Mouse (Mus musculus): ENCODE measurements around the gene Nrip1.
"Not testable (repeated sequence)": the region's sequence is repeated elsewhere in the genome, so short reads cannot be mapped to it uniquely, and the experiment has no call there.

Gene Nrip1

GRCm38 (mm10) chr16:76373671-76374091, at the start of gene Nrip1:
Gene Nrip1 (minus strand): TSS chr16:76373827.
- DNase-seq (ENCODE audit: low spot score in 2 of 2): peak in 1 of 2 experiments; percentile 24

GRCm38 (mm10) chr16:76422531-76422930, 48.9 kb upstream of the Nrip1 start:
- DNase-seq (ENCODE audit: low spot score in 2 of 2): no peak

DNA sequence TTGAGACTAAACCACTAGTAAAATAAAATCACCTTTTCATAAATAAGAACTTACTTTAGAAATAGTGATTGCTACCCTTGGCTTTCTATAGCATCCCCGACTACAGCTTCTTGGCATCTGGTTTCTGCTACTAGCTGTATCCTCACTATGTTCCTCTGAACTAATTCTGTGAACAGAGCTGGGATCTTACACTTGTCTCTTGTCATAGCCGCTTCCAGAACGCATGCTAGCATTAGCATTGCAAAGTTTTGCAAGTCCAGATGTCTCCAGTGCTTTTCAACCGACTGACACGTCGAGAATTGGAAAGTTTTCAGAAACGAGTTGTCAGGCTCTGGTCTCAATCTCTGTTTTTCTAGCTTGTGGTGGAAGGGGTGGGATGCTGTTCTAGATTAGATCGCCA, 46.2 kb upstream of the Nrip1 start:
- no peak for DNase-seq (ENCODE audit: low spot score in 2 of 2)

GRCm38 (mm10) chr16:76416477-76416876, 42.9 kb upstream of the Nrip1 start:
- DNase-seq (ENCODE audit: low spot score in 2 of 2): no peak

- DNase-seq (ENCODE audit: low spot score in 2 of 2): no peak
Measured at GRCm38 (mm10) chr16:76416060-76416438, 42.4 kb upstream of the Nrip1 start.

- DNase-seq (ENCODE audit: low spot score in 2 of 2): no peak
Measured at GRCm38 (mm10) chr16:76415407-76416059, 41.9 kb upstream of the Nrip1 start.

- DNase-seq (ENCODE audit: low spot score in 2 of 2): no peak
Measured at GRCm38 (mm10) chr16:76414528-76414927, 40.9 kb upstream of the Nrip1 start.

GRCm38 (mm10) chr16:76413581-76413980, 40.0 kb upstream of the Nrip1 start:
- no peak for DNase-seq (ENCODE audit: low spot score in 2 of 2)

DNA sequence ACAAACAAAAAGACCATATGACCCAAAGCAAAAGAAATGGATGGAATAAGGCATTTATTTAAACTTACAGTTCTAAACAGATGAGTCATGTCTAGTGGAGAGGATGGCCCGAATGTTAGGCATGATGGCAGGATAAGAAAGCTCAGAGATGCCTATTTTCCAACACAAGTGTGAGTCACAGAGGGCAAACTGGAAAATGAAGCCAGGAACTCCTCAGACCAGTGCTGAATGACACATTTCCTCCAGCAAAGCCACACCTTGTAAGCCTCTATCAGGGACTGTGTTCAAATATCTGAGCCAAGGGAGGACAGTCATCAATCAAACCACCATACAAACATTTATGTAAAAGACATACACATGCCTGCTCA, 35.7 kb upstream of the Nrip1 start:
- DNase-seq (ENCODE audit: low spot score in 2 of 2): no peak

DNA sequence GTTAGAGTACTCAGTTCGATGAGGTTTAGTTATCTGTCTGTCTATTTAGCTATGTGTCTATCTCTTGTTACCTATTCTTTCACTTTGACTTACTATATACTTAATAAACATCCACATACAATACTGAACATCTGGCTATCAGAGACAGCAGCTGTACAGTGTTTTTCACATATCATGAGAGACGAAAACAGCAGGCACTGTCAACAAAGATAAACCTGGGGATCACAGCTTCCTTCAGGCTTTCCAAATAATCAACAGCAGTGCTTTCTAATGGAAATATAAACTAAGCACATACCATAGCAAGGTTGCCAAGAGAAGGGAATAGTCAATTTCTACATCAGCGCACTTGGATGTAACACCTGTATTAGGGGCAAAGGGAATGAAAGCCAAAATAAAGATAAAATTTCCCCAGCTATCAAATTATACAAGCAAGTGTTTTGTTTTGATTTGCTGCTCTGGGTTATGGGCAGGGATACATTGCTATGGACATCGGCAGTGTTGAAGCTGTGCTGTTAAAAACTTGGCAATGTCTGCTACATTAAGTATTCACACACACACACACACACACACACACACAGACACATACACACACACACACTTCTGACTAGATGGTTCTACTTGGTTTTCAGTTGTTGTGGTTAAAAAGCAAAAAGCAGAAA, 35.2 kb upstream of the Nrip1 start:
- no peak for DNase-seq (ENCODE audit: low spot score in 2 of 2)

DNA sequence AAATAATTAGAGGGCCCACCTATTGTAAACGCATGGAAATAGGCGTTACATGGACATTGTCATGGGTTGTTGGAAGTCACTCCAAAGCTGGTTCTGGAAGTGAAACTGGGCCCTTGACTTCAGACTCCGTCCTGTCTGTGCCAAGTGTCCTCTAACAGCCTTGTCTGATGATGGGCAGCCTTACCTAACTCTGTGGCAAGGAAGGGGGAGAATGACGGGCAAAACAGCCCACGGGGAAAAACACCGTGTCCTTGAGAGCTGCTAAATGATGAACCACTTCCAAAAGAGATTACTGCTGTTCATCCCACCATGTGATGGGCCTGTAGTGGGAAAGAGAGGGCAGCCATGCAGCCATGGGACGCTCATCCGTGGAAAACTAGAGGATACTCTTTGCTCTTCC, 34.6 kb upstream of the Nrip1 start:
- no peak for DNase-seq (ENCODE audit: low spot score in 2 of 2)

- no peak for DNase-seq (ENCODE audit: low spot score in 2 of 2)
Measured at GRCm38 (mm10) chr16:76407321-76407920, 33.8 kb upstream of the Nrip1 start.

DNA sequence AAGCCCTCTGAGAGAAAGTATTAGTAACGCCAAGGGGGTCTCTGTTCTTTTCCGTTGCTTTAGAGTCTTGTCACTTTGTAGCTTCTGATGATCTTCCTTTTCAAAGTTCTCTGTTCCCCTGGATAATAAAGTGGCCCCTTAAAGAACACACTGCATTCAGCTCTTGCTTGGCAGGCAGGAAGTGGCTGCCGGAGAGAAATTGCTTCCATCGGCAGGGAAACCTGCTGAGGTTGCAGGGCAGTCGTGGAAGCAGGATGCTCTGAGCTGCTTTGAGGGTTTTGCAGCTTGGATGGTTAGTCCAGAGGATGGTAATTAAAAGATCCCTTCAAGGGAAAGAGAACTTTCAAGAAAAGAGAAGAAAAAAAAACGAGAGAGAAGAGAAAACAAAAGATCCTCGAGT, 33.3 kb upstream of the Nrip1 start:
- peak in 1 of 2 experiments; percentile 6 for DNase-seq (ENCODE audit: low spot score in 2 of 2)

DNA sequence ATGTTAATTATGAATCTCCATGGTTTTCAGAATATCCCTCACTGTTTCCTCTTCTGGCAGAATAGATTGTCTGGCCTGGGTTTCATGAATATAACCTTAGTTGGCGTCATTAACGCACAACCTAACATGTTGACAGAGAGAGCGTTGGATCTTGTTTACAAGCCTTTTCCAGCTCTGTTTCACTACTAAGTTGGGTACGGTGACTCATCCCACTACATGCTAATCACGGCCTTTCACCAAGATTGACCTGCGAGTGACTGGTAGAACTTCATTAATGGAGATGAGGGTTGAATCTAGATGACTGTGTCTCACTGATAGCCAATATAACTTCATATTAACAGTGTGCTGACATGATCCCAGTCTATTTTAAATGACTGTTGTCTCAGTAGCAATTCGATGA, 32.7 kb upstream of the Nrip1 start:
- no peak for DNase-seq (ENCODE audit: low spot score in 2 of 2)

GRCm38 (mm10) chr16:76403305-76403704, 29.7 kb upstream of the Nrip1 start:
- not testable (repeated sequence) for DNase-seq (ENCODE audit: low spot score in 2 of 2)

GRCm38 (mm10) chr16:76396512-76396911, 22.9 kb upstream of the Nrip1 start:
- no peak for DNase-seq (ENCODE audit: low spot score in 2 of 2)

DNA sequence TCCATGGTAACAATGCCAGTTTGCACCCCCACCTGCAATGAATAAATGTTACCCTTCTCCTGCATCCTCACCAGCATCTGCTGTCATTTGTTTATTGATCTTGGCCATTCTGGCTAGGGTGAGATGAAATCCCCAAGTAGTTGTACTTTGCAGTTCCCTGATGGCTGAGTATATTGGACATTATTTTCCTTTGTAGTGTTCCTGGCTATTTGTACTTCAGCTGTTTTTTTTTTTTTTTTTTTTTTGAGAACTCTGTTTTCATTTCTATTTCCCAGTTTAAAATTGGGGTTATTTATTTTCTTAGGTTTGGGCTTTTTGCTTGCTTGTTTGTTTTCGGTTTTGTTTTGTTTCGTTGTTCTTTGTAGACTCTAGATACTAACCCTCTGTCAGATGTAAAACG, 19.6 kb upstream of the Nrip1 start:
- no peak for DNase-seq (ENCODE audit: low spot score in 2 of 2)

- DNase-seq (ENCODE audit: low spot score in 2 of 2): no peak
Measured at GRCm38 (mm10) chr16:76386496-76386895, 12.9 kb upstream of the Nrip1 start.

GRCm38 (mm10) chr16:76386071-76386470, 12.4 kb upstream of the Nrip1 start:
- no peak for DNase-seq (ENCODE audit: low spot score in 2 of 2)

DNA sequence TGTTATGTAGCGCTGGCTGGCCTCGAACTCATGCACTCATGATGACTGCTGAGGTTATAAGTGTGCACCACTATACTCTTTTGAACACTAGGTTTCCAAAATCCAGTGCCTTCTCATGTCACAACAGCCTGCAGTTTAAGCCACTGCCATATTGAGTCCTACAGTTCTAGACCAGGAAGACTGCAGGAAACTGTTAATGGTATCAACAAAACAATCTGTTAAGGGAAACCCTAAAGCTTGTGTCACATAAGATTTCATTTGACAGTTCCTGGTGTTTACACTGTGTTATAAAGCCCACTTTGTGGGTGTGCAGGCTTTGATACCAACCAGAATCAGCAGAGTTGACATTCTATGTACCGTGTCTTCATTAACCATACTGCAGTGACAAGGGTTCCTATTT, 3.6 kb upstream of the Nrip1 start:
- DNase-seq (ENCODE audit: low spot score in 2 of 2): no peak

DNA sequence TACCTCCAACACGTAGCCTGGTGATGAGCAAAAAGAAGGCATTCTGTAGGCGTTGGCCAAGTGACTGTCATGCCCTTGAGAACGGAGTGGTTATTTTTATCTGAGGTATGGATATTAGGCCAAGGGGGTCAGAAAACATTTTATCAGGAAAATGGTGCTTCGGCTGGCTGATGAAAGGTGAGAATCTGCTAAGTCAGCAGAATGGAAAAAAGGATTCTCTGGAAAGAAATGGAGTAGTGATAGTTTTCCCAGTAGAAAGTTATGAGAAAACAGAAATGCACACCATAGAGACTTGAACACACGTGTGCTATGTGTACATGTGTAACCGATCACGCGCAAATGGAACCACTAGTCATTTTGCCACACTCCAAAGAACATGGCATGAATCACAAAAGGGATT, 3.0 kb upstream of the Nrip1 start:
- DNase-seq (ENCODE audit: low spot score in 2 of 2): no peak

GRCm38 (mm10) chr16:76372941-76373561, 576 bp downstream of the Nrip1 start:
- DNase-seq (ENCODE audit: low spot score in 2 of 2): peak; percentile 82 to 84
